Comparison of ENCODE assay signal across 18 mouse cellular contexts in genomic region chr16:46297192-46297591, GRCm38 (mm10).
"Had no signal": no experiment of that assay in that cellular context is flagged by ENCODE, and none has a peak within 500 bp of the region (broad histone marks: within the 10 kb centered on the region; RNA-seq: fewer than 3 reads in every experiment).

No protein-coding gene starts in this region.

- H3K4me1 ChIP-seq: kidney, embryonic 15.5 days; limb, embryonic 12.5 days; liver, embryonic 13.5 days; lung, embryonic 15.5 days; megakaryocyte, embryonic 14.5 days; neural tube, embryonic 12.5 days had no signal

- H3K9me3 ChIP-seq: kidney, embryonic 15.5 days; limb, embryonic 12.5 days; liver, embryonic 13.5 days; lung, embryonic 15.5 days; megakaryocyte, embryonic 14.5 days; midbrain, embryonic 12.5 days; neural tube, embryonic 12.5 days had no signal

- H3K27ac ChIP-seq: kidney, embryonic 15.5 days; left cerebral cortex, adult 2 months; limb, embryonic 12.5 days; liver, embryonic 13.5 days; lung, embryonic 15.5 days; macrophage; midbrain, embryonic 12.5 days; neural tube, embryonic 12.5 days had no signal

- H3K36me3 ChIP-seq: kidney, embryonic 15.5 days; limb, embryonic 12.5 days; liver, embryonic 13.5 days; lung, embryonic 15.5 days; midbrain, embryonic 12.5 days; neural tube, embryonic 12.5 days had no signal

- H3K9ac ChIP-seq: kidney, embryonic 15.5 days; limb, embryonic 12.5 days; liver, embryonic 13.5 days; liver, postnatal 0 days; lung, embryonic 15.5 days; midbrain, embryonic 12.5 days; neural tube, embryonic 12.5 days had no signal

- H3K27me3 ChIP-seq: kidney, embryonic 15.5 days; limb, embryonic 12.5 days; liver, embryonic 13.5 days; lung, embryonic 15.5 days; megakaryocyte, embryonic 14.5 days; midbrain, embryonic 12.5 days; neural tube, embryonic 12.5 days had no signal

- DNase-seq: kidney, postnatal 14 days; liver; liver, embryonic 13.5 days; liver, postnatal 0 days; lung, postnatal 14 days; retina, postnatal 1 day; right cerebral cortex, postnatal 4 days; spleen, adult 18-20 months; thymus, adult 18-20 months; thymus, postnatal 14 days had no signal

- H3K4me2 ChIP-seq: kidney, embryonic 15.5 days; limb, embryonic 12.5 days; liver, embryonic 13.5 days; lung, embryonic 15.5 days; midbrain, embryonic 12.5 days; neural tube, embryonic 12.5 days had no signal

- H3K4me3 ChIP-seq: kidney, embryonic 15.5 days; left cerebral cortex, adult 2 months; limb, embryonic 12.5 days; liver, embryonic 13.5 days; lung, embryonic 15.5 days; megakaryocyte, embryonic 14.5 days; midbrain, embryonic 12.5 days; neural tube, embryonic 12.5 days had no signal

- ATAC-seq: liver, postnatal 0 days had no signal
